Mouse (Mus musculus): ENCODE measurements at regions not wholly inside any gene's neighbourhood (a gene's known extent, or its start where the extent isn't known, plus 50 kb on each side); places are given as distances from the start of the nearest gene placed in this dataset.

DNA sequence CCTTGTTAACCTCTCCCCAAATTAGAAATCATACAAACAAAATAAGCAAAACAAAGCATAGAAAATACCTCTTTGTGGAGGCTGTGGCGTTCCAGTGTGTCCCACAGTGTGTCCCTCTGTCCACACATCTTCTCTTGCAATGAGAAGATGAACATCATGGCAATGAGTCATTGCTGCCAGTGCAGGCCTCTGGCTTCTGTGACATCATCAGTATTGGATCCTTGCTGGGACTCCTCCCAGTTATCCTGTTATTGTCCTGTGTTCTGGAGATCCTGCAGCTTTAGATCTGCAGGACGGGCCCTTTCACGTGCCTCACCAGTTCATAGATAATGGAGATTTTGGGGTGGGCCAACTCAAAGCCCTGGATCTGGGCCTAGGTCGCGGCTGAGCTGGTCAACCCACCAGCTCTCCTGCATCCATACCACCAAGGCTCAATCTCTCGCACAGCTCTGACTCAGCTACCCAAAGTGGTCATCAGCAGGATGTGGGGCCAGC is 80.9 kb downstream of the Tmem212 start:
- Histone ChIP-seq H3K4me1 (ENCODE audit: control insufficient read depth, insufficient read depth, low read length) (no peaks in the 10 kb centered on the region), H3K27me3 (replicated peaks; ENCODE audit: control insufficient read depth, insufficient read depth, low read length) (no peaks in the 10 kb centered on the region), H3K27ac (ENCODE audit: insufficient read depth, low read depth, low read length) (no peak overlapping the region), H3K36me3 (ENCODE audit: control insufficient read depth, insufficient read depth, low read length) (no peaks in the 10 kb centered on the region), H3K4me3 (ENCODE audit: insufficient read depth, low read depth, low read length) (no peak overlapping the region)
- DNase-seq = no peak
- WGBS = 94% methylated on average over 6 of the region's 6 CpGs
- TF ChIP-seq POLR2A (IDR thresholded peaks at IDR 0.05; ENCODE audit: low read depth, low read length) (no peak), CTCF (conservative IDR thresholded peaks at IDR 0.05; ENCODE audit: insufficient read depth, insufficient read length, low read depth, low read length) (no peak)

DNA sequence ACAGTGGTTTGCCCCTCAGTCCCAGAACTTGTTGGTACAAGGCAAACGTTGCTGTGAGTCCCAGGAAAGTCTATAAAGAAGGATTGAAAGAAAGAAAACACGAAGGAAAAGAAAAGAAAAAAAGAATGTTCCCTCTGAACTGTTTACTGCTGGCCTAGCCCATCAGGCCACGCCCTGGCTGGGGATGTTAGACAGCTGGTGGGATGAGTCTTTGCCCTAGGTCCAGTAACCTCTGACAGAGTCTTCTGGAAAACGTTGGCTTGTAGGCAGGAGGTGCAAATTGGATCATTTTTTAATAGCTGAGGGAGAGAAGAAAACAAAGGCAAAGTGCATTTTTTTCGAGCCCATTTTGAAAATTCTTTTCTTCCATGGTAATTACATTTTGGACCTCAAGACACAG is 91.9 kb downstream of the Tmem212 start:
- 58% methylated on average over 5 of the region's 5 CpGs for WGBS
- Histone ChIP-seq H3K27ac (ENCODE audit: insufficient read depth, low read depth, low read length) (no peak overlapping the region), H3K36me3 (ENCODE audit: control insufficient read depth, insufficient read depth, low read length) (no peaks in the 10 kb centered on the region), H3K27me3 (replicated peaks; ENCODE audit: control insufficient read depth, insufficient read depth, low read length) (no peaks in the 10 kb centered on the region), H3K4me1 (ENCODE audit: control insufficient read depth, insufficient read depth, low read length) (no peaks in the 10 kb centered on the region), H3K4me3 (ENCODE audit: insufficient read depth, low read depth, low read length) (no peak overlapping the region)
- TF ChIP-seq POLR2A (IDR thresholded peaks at IDR 0.05; ENCODE audit: low read depth, low read length) (no peak), CTCF (conservative IDR thresholded peaks at IDR 0.05; ENCODE audit: insufficient read depth, insufficient read length, low read depth, low read length) (no peak)
- no peak for DNase-seq

DNA sequence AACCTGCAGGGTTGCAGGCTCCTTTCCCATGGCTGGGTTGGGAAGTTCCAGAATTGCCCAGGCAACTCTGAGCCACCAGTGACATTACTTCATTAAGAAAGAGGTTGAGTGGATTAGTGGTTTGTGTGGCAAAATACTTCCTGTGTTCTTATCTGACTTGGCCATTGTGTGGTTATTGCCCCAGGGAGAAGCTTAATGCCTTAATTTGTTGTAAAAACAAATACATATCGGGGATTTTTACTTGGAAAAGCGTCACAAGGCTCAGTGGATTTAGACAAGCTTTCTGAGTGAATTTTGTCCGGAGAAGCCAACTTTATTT is 80.5 kb upstream of the Fndc3b start:
- no peak for TF ChIP-seq CTCF (conservative IDR thresholded peaks at IDR 0.05; ENCODE audit: insufficient read depth, insufficient read length, low read depth, low read length)
- H3K27ac ChIP-seq (ENCODE audit: insufficient read depth, low read depth, low read length) = no peak overlapping the region
- no peaks in the 10 kb centered on the region for H3K36me3 ChIP-seq (ENCODE audit: control insufficient read depth, insufficient read depth, low read length)
- no peak overlapping the region for H3K4me3 ChIP-seq (ENCODE audit: insufficient read depth, low read depth, low read length)
- DNase-seq = no peak
- no peaks in the 10 kb centered on the region for H3K4me1 ChIP-seq (ENCODE audit: control insufficient read depth, insufficient read depth, low read length)
- no peaks in the 10 kb centered on the region for H3K27me3 ChIP-seq (replicated peaks; ENCODE audit: control insufficient read depth, insufficient read depth, low read length)
- 74% methylated on average over 3 of the region's 3 CpGs for WGBS

DNA sequence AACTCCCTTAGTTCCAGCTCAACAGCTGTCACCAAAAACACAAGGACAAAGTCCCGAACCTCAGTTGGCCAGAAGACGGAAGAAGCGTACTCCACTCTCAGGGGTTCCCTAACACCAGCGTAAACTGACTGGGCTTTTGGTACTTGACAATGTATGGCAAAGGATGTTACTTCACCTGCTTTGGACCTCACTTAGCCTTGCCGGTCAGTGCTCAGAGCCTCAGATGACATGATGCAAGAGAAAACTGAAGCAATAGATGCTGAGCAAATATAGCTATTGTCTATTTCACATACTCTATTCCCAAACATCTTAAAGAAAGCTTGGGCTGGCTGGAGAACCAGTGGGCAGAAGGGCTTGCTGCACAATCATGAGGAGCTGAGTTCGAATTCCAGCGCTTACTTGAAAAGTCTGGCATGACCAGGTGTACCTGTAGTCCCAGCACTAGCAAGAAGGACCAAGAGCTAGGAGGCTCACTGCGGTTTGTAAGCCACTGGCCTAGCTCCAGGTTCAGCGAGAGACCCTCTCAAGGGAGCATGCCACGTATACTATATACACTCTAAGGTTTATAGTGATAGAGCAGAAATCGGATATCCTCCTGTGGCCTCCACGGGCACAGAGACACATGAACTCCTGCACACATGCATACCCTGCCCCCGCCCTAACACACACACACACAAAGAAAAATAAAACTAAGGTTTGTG is 80.0 kb upstream of the Fndc3b start:
- TF ChIP-seq CTCF (conservative IDR thresholded peaks at IDR 0.05; ENCODE audit: insufficient read depth, insufficient read length, low read depth, low read length) (no peak), POLR2A (IDR thresholded peaks at IDR 0.05; ENCODE audit: low read depth, low read length) (no peak)
- 88% methylated on average over 13 of the region's 13 CpGs for WGBS
- Histone ChIP-seq H3K4me1 (ENCODE audit: control insufficient read depth, insufficient read depth, low read length) (no peaks in the 10 kb centered on the region), H3K36me3 (ENCODE audit: control insufficient read depth, insufficient read depth, low read length) (no peaks in the 10 kb centered on the region), H3K27me3 (replicated peaks; ENCODE audit: control insufficient read depth, insufficient read depth, low read length) (no peaks in the 10 kb centered on the region), H3K27ac (ENCODE audit: insufficient read depth, low read depth, low read length) (no peak overlapping the region), H3K4me3 (ENCODE audit: insufficient read depth, low read depth, low read length) (no peak overlapping the region)
- DNase-seq = no peak

DNA sequence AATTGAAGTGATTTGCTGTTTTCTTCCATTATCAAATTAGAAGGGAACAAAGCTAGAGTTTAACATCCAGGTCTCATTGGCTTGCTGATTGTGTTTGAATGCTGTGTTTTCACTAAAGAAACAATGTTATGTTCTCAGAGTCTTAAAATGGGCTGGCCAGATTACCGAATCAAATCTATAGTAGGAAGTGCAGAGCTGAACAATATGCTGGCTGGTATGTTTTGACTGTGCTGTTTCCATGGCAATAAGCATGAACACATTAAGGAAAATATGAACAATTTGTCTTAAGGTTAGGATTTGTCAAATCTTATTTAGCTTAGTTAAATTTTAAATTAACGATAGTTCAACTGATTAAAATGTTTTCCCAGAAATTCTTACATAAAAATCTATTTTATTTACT is 72.8 kb upstream of the Fndc3b start:
- DNase-seq = no peak
- TF ChIP-seq POLR2A (IDR thresholded peaks at IDR 0.05; ENCODE audit: low read depth, low read length) (no peak), CTCF (conservative IDR thresholded peaks at IDR 0.05; ENCODE audit: insufficient read depth, insufficient read length, low read depth, low read length) (no peak)
- no peaks in the 10 kb centered on the region for H3K27me3 ChIP-seq (replicated peaks; ENCODE audit: control insufficient read depth, insufficient read depth, low read length)
- WGBS = 71% methylated on average over 2 of the region's 2 CpGs
- no peaks in the 10 kb centered on the region for H3K36me3 ChIP-seq (ENCODE audit: control insufficient read depth, insufficient read depth, low read length)
- no peak overlapping the region for H3K4me3 ChIP-seq (ENCODE audit: insufficient read depth, low read depth, low read length)
- H3K27ac ChIP-seq (ENCODE audit: insufficient read depth, low read depth, low read length) = no peak overlapping the region
- H3K4me1 ChIP-seq (ENCODE audit: control insufficient read depth, insufficient read depth, low read length) = no peaks in the 10 kb centered on the region

DNA sequence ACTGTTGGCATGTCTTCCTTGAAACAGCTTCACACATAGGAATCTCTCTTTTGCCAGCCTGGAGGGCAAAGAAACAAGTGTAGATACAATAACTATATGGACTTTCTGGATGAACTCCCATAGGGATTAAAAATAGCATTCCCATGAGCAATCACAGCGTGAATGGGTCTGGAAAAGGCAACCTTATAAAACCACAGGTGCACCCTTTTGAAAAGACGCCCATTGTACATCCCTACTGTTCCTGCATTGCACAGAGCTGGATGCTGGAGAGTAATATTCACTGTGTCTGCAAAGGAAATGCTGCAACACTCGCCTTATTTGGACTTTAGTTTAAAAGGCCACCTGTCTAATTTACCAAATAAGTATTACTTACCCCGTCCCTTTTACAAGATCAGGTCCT is 72.4 kb upstream of the Fndc3b start:
- Histone ChIP-seq H3K27me3 (replicated peaks; ENCODE audit: control insufficient read depth, insufficient read depth, low read length) (no peaks in the 10 kb centered on the region), H3K4me3 (ENCODE audit: insufficient read depth, low read depth, low read length) (no peak overlapping the region), H3K27ac (ENCODE audit: insufficient read depth, low read depth, low read length) (no peak overlapping the region), H3K4me1 (ENCODE audit: control insufficient read depth, insufficient read depth, low read length) (no peaks in the 10 kb centered on the region), H3K36me3 (ENCODE audit: control insufficient read depth, insufficient read depth, low read length) (no peaks in the 10 kb centered on the region)
- no peak for DNase-seq
- TF ChIP-seq POLR2A (IDR thresholded peaks at IDR 0.05; ENCODE audit: low read depth, low read length) (no peak), CTCF (conservative IDR thresholded peaks at IDR 0.05; ENCODE audit: insufficient read depth, insufficient read length, low read depth, low read length) (no peak)
- 83% methylated on average over 4 of the region's 4 CpGs for WGBS

DNA sequence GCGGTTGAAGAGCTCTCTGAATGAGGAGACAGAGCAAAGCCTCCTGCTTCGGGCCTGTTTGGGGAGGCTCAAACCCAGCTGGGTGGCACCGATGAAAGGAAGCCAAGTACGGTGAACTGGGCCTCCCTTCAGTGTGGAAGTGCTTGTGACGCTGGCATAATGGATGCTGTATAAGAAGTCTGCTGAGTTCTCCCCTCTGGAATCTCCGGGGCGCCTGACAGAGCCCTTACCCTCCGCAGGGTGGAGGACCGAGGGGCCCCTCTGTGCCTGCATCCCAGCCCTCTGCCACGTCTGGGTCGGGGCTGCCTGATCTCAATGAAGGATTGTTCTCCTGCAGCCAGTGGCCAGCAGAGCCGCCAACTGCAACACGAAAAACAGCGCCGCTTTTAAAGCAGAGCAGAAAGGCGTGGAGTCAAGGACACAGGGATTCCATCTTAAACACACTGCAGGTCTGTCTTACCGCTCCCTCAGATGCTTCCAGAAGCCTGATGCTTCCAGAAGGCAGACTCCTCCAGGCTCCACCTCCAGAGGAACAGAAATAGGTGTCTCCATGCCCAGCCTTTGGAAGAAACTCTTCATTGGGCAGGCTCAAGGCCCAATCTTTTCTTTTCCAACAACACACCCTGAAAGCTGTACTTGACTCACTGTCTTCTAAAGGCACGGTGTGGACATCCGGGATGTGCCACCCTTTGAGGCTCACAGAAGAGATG is 71.1 kb upstream of the Fndc3b start:
- H3K36me3 ChIP-seq (ENCODE audit: control insufficient read depth, insufficient read depth, low read length) = no peaks in the 10 kb centered on the region
- TF ChIP-seq CTCF (conservative IDR thresholded peaks at IDR 0.05; ENCODE audit: insufficient read depth, insufficient read length, low read depth, low read length) (no peak), POLR2A (IDR thresholded peaks at IDR 0.05; ENCODE audit: low read depth, low read length) (no peak)
- WGBS = 69% methylated on average over 19 of the region's 19 CpGs
- no peak overlapping the region for H3K27ac ChIP-seq (ENCODE audit: insufficient read depth, low read depth, low read length)
- no peaks in the 10 kb centered on the region for H3K4me1 ChIP-seq (ENCODE audit: control insufficient read depth, insufficient read depth, low read length)
- no peak for DNase-seq
- no peaks in the 10 kb centered on the region for H3K27me3 ChIP-seq (replicated peaks; ENCODE audit: control insufficient read depth, insufficient read depth, low read length)
- no peak overlapping the region for H3K4me3 ChIP-seq (ENCODE audit: insufficient read depth, low read depth, low read length)

All from kidney, adult 2 months (tissue).